Mouse (Mus musculus): Measurements from ENCODE around the gene Ankrd12. TPM values are rescaled to one million over a fixed set of nuclear protein-coding genes. Genes with fewer than 3 reads are reported as not detected.
"Not testable (repeated sequence)": the region's sequence is repeated elsewhere in the genome, so short reads cannot be mapped to it uniquely, and the experiment has no call there.

Ankrd12 gene
- polyA plus RNA-seq, 1 experiment from 2014 or later = 29.4 TPM

DNA sequence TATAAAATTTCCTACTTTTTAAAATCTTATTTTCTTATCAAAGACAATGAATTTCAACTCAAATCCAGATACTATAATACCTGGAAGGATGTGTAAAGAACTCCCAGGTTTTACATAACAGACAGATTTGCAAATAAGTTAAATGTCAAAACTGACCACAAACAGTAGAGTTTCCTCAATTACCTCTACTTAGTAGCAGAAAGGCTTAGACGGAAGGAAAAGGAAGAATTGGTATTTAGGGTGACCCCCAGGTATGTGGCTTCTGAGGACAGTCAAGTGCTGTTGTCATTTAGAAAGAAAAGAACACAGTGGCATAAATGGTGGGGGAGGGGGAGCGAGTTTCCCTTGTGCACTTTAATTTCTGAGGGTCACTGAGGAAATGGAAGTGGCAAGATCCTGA, 65.1 kb downstream of the Ankrd12 start:
- Histone ChIP-seq H3K27ac (replicated peaks; ENCODE audit: low read depth, low read length) (no peak overlapping the region), H3K4me2 (ENCODE audit: low read depth, low read length) (no peak overlapping the region), H3K4me3 (ENCODE audit: low read depth, low read length) (no peak overlapping the region), H3K9me3 (replicated peaks; ENCODE audit: control insufficient read depth, low read length) (no peaks in the 10 kb centered on the region), H3K4me1 (ENCODE audit: control insufficient read depth, insufficient read depth, low read length) (no peaks in the 10 kb centered on the region), H3K27me3 (ENCODE audit: control insufficient read depth, insufficient read depth, low read length) (no peaks in the 10 kb centered on the region), H3K36me3 (replicated peaks; ENCODE audit: control insufficient read depth, insufficient read depth, low read depth, low read length) (no peaks in the 10 kb centered on the region), H3K9ac (replicated peaks; ENCODE audit: low read length) (no peak overlapping the region)
- no peak for ATAC-seq (replicated peaks; ENCODE audit: insufficient number of reproducible peaks, low FRiP score, low TSS enrichment, low read depth)
- WGBS = 58% methylated on average over 2 of the region's 2 CpGs
- DNase-seq (ENCODE audit: low spot score) = no peak

DNA sequence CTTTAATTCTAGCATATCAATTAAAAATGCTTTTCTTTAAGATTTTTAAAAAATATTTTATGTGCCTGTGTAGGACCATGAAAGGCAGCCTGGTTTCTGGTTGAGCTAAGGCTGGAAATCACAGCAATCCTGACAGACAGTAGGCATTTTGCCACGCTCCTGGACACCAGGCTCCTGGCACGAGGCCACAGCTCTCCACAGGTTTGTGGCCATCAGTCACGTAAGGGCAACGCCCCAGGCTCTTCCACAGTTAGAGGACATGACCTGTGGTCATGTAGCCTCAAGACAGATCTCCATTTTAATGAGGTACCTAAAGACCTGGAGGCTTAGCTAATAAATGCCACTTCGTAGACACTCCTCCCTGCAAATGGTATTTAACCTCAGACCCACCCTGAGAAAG, 69.0 kb downstream of the Ankrd12 start:
- Histone ChIP-seq H3K4me2 (ENCODE audit: low read depth, low read length) (no peak overlapping the region), H3K9me3 (replicated peaks; ENCODE audit: control insufficient read depth, low read length) (no peaks in the 10 kb centered on the region), H3K4me1 (ENCODE audit: control insufficient read depth, insufficient read depth, low read length) (no peaks in the 10 kb centered on the region), H3K4me3 (ENCODE audit: low read depth, low read length) (no peak overlapping the region), H3K36me3 (replicated peaks; ENCODE audit: control insufficient read depth, insufficient read depth, low read depth, low read length) (no peaks in the 10 kb centered on the region), H3K9ac (replicated peaks; ENCODE audit: low read length) (no peak overlapping the region), H3K27me3 (ENCODE audit: control insufficient read depth, insufficient read depth, low read length) (no peaks in the 10 kb centered on the region), H3K27ac (replicated peaks; ENCODE audit: low read depth, low read length) (no peak overlapping the region)
- 74% methylated on average over 5 of the region's 5 CpGs for WGBS
- DNase-seq (ENCODE audit: low spot score) (no peak), ATAC-seq (replicated peaks; ENCODE audit: insufficient number of reproducible peaks, low FRiP score, low TSS enrichment, low read depth) (no peak)

DNA sequence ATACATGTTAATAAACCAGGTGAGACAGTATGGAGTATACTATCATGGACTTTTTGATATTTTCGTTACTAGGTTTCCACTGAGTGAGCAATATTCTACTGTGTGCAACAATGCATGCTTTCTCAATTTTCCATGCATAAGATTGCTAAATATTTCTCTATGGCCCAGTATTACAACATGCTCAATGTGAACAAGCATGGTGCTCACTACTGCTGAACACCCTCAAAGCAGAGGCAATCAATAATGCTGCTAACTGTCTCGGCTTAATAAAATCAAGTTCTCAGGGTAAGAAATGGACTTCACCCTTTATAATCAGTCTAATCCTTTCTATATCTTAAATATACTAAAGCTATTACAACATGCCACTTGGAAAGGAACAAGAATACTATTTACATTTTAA, 69.4 kb downstream of the Ankrd12 start:
- Histone ChIP-seq H3K27ac (replicated peaks; ENCODE audit: low read depth, low read length) (no peak overlapping the region), H3K4me3 (ENCODE audit: low read depth, low read length) (no peak overlapping the region), H3K36me3 (replicated peaks; ENCODE audit: control insufficient read depth, insufficient read depth, low read depth, low read length) (no peaks in the 10 kb centered on the region), H3K4me1 (ENCODE audit: control insufficient read depth, insufficient read depth, low read length) (no peaks in the 10 kb centered on the region), H3K4me2 (ENCODE audit: low read depth, low read length) (no peak overlapping the region), H3K27me3 (ENCODE audit: control insufficient read depth, insufficient read depth, low read length) (no peaks in the 10 kb centered on the region), H3K9me3 (replicated peaks; ENCODE audit: control insufficient read depth, low read length) (no peaks in the 10 kb centered on the region), H3K9ac (replicated peaks; ENCODE audit: low read length) (no peak overlapping the region)
- DNase-seq (ENCODE audit: low spot score) = no peak
- WGBS = 94% methylated on average over 2 of the region's 2 CpGs
- ATAC-seq (replicated peaks; ENCODE audit: insufficient number of reproducible peaks, low FRiP score, low TSS enrichment, low read depth) = no peak

DNA sequence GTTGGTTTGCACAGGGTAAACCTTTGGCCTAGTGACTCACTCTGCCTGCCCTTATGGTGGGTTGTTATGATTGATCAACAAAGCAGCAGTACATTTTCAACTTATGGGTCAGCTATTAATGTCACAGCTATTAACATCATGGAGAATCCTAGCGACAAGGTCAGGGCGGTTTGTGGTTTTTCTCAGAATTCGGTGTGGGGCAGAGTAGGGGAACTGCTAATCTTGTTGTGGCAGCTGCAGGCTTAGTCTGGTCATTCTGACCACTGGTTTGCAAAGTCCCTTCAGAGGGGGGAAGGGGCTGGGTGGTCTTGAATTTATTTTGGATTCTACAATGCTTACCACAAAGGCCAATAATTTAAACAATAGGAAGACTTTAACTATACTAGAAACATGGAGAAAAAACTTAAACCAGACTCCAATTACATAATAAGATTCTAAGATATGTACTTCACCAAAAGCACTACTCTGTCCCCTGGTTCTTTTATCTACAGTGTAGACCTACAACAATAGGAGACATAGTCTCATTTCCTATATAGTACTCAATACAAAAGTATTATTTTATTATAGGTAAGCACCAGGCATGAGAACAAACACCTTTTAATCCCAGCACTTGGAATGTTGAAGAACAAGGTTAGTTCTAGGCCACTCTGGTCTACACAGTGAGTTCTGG, 88.6 kb downstream of the Ankrd12 start:
- H3K27ac ChIP-seq (replicated peaks; ENCODE audit: low read depth, low read length) = no peak overlapping the region
- no peak overlapping the region for H3K4me3 ChIP-seq (ENCODE audit: low read depth, low read length)
- H3K9me3 ChIP-seq (replicated peaks; ENCODE audit: control insufficient read depth, low read length) = no peaks in the 10 kb centered on the region
- H3K36me3 ChIP-seq (replicated peaks; ENCODE audit: control insufficient read depth, insufficient read depth, low read depth, low read length) = no peaks in the 10 kb centered on the region
- no peak overlapping the region for H3K4me2 ChIP-seq (ENCODE audit: low read depth, low read length)
- DNase-seq (ENCODE audit: low spot score) (no peak), ATAC-seq (replicated peaks; ENCODE audit: insufficient number of reproducible peaks, low FRiP score, low TSS enrichment, low read depth) (no peak)
- WGBS = 90% methylated on average over 3 of the region's 3 CpGs
- H3K4me1 ChIP-seq (ENCODE audit: control insufficient read depth, insufficient read depth, low read length) = no peaks in the 10 kb centered on the region
- H3K27me3 ChIP-seq (ENCODE audit: control insufficient read depth, insufficient read depth, low read length) = no peaks in the 10 kb centered on the region
- H3K9ac ChIP-seq (replicated peaks; ENCODE audit: low read length) = no peak overlapping the region

DNA sequence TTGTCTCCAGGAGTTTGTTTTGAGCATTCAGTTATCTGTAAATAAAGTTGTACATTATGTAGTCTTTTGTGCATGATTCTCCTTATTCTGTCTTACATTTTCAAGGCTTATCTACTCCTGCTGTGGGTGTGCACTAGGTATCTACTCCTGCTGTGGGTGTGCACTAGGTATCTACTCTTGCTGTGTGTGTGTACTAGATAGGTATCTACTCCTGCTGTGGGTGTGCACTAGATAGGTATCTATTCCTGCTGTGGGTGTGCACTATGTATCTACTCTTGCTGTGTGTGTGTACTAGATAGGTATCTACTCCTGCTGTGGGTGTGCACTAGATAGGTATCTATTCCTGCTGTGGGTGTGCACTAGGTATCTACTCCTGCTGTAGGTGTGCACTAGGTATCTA, 100.2 kb downstream of the Ankrd12 start:
- H3K36me3 ChIP-seq (replicated peaks; ENCODE audit: control insufficient read depth, insufficient read depth, low read depth, low read length); H3K9ac ChIP-seq (replicated peaks; ENCODE audit: low read length); H3K4me1 ChIP-seq (ENCODE audit: control insufficient read depth, insufficient read depth, low read length); H3K4me2 ChIP-seq (ENCODE audit: low read depth, low read length); H3K9me3 ChIP-seq (replicated peaks; ENCODE audit: control insufficient read depth, low read length); H3K27me3 ChIP-seq (ENCODE audit: control insufficient read depth, insufficient read depth, low read length); H3K27ac ChIP-seq (replicated peaks; ENCODE audit: low read depth, low read length); DNase-seq (ENCODE audit: low spot score); ATAC-seq (replicated peaks; ENCODE audit: insufficient number of reproducible peaks, low FRiP score, low TSS enrichment, low read depth); H3K4me3 ChIP-seq (ENCODE audit: low read depth, low read length): not testable (repeated sequence)

DNA sequence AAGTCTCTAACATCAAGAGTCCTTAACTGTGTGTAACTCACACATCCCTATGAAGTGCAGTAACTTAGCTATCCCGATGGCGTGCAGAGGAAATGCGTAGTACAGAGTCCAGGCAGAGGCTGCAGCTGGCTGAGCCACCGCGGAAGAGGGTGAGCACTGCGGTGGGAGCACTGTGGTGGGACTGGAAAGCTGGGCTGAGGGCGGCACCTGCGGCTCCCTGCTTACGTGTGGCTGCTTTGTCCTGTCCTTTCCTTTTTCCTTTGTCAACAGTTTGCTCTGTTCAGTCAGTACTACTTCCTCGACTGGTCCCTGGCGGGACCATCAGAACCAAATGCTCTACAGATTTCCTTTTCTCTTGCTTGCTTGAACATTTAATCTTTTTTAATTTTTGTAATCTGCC, 109.1 kb downstream of the Ankrd12 start:
- H3K4me1 ChIP-seq (ENCODE audit: control insufficient read depth, insufficient read depth, low read length) = no peaks in the 10 kb centered on the region
- 60% methylated on average over 11 of the region's 11 CpGs for WGBS
- no peak overlapping the region for H3K4me3 ChIP-seq (ENCODE audit: low read depth, low read length)
- H3K27me3 ChIP-seq (ENCODE audit: control insufficient read depth, insufficient read depth, low read length) = no peaks in the 10 kb centered on the region
- no peaks in the 10 kb centered on the region for H3K9me3 ChIP-seq (replicated peaks; ENCODE audit: control insufficient read depth, low read length)
- no peaks in the 10 kb centered on the region for H3K36me3 ChIP-seq (replicated peaks; ENCODE audit: control insufficient read depth, insufficient read depth, low read depth, low read length)
- ATAC-seq (replicated peaks; ENCODE audit: insufficient number of reproducible peaks, low FRiP score, low TSS enrichment, low read depth) (no peak), DNase-seq (ENCODE audit: low spot score) (no peak)
- H3K27ac ChIP-seq (replicated peaks; ENCODE audit: low read depth, low read length) = no peak overlapping the region
- no peak overlapping the region for H3K9ac ChIP-seq (replicated peaks; ENCODE audit: low read length)
- H3K4me2 ChIP-seq (ENCODE audit: low read depth, low read length) = no peak overlapping the region

DNA sequence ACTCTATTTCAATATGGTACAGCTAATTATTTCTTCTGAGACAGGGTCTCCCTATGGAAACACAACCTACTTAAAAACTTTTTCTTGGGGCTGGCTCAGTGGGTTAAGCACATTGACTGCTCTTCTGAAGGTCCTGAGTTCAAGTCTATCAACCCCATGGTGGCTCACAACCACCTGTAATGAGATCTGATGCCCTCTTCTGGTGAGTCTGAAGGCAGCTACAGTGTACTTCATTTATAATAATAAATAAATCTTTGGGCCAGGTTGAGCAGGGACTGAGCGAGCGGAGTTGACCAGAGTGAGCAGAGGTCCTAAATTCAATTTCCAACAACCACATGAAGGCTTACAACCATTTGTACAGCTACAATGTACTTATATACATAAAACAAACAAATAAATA, 114.6 kb downstream of the Ankrd12 start:
- ATAC-seq (replicated peaks; ENCODE audit: insufficient number of reproducible peaks, low FRiP score, low TSS enrichment, low read depth) = no peak
- H3K4me3 ChIP-seq (ENCODE audit: low read depth, low read length) = no peak overlapping the region
- 95% methylated on average over 2 of the region's 2 CpGs for WGBS

DNA sequence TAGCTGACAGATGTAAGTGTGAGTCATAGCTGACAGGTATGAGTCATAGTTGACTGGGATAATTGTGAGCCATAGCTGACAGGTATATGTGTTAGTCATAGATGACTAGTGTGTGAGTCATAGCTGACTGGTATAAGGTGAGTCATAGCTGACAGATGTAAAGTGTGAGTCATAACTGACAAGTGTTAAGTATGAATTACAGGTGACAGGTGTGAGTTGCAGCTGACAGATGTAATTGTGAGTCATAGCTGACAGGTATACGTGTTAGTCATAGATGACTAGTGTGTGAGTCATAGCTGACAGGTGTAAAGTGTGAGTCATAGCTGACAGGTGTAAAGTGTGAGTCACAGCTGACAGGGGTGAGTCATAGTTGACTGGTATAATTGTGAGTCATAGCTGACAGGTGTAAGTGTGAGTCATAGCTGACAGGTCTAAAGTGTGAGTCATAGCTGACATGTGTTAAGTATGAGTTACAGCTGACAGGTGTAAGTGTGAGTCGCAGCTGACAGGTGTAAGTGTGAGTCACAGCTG, 115.2 kb downstream of the Ankrd12 start:
- Histone ChIP-seq H3K4me3 (ENCODE audit: low read depth, low read length) (no peak overlapping the region), H3K27ac (replicated peaks; ENCODE audit: low read depth, low read length) (no peak overlapping the region), H3K9me3 (replicated peaks; ENCODE audit: control insufficient read depth, low read length) (no peaks in the 10 kb centered on the region), H3K36me3 (replicated peaks; ENCODE audit: control insufficient read depth, insufficient read depth, low read depth, low read length) (no peaks in the 10 kb centered on the region), H3K4me1 (ENCODE audit: control insufficient read depth, insufficient read depth, low read length) (no peaks in the 10 kb centered on the region), H3K27me3 (ENCODE audit: control insufficient read depth, insufficient read depth, low read length) (no peaks in the 10 kb centered on the region), H3K9ac (replicated peaks; ENCODE audit: low read length) (no peak overlapping the region), H3K4me2 (ENCODE audit: low read depth, low read length) (no peak overlapping the region)
- no peak for DNase-seq (ENCODE audit: low spot score)
- WGBS = 86% methylated on average over 2 of the region's 2 CpGs
- ATAC-seq (replicated peaks; ENCODE audit: insufficient number of reproducible peaks, low FRiP score, low TSS enrichment, low read depth) = no peak

More for the DNA sequence above, 114.6 kb downstream of the Ankrd12 start:
- Histone ChIP-seq H3K4me2 (ENCODE audit: low read depth, low read length) (no peak overlapping the region), H3K27me3 (ENCODE audit: control insufficient read depth, insufficient read depth, low read length) (no peaks in the 10 kb centered on the region), H3K9ac (replicated peaks; ENCODE audit: low read length) (no peak overlapping the region), H3K36me3 (replicated peaks; ENCODE audit: control insufficient read depth, insufficient read depth, low read depth, low read length) (no peaks in the 10 kb centered on the region), H3K9me3 (replicated peaks; ENCODE audit: control insufficient read depth, low read length) (no peaks in the 10 kb centered on the region), H3K27ac (replicated peaks; ENCODE audit: low read depth, low read length) (no peak overlapping the region), H3K4me1 (ENCODE audit: control insufficient read depth, insufficient read depth, low read length) (no peaks in the 10 kb centered on the region)
- no peak for DNase-seq (ENCODE audit: low spot score)
